Mouse (Mus musculus) cortical plate, adult 2 months (tissue): ENCODE measurements around the gene Slc7a14.
A peak's percentile ranks its signal among the peaks of the same experiment; 100 is the strongest.

Experiments used
- CTCF ChIP-seq: fragments of 200-500 bp; IDR thresholded peaks from 2 replicates; pipeline ENCODE4 v1.5.1; 2011; ENCODE audit warnings: mild to moderate bottlenecking, control low read depth, low read length; ENCODE audit not compliant: insufficient read depth; ENCODE audit errors: extremely low read depth
- POLR2A ChIP-seq: fragments of 200-500 bp; IDR thresholded peaks from 2 replicates; pipeline ENCODE4 v1.6.1; 2011; ENCODE audit warnings: mild to moderate bottlenecking, low read length, control low read depth; ENCODE audit not compliant: insufficient read depth; ENCODE audit errors: extremely low read depth

DNA sequence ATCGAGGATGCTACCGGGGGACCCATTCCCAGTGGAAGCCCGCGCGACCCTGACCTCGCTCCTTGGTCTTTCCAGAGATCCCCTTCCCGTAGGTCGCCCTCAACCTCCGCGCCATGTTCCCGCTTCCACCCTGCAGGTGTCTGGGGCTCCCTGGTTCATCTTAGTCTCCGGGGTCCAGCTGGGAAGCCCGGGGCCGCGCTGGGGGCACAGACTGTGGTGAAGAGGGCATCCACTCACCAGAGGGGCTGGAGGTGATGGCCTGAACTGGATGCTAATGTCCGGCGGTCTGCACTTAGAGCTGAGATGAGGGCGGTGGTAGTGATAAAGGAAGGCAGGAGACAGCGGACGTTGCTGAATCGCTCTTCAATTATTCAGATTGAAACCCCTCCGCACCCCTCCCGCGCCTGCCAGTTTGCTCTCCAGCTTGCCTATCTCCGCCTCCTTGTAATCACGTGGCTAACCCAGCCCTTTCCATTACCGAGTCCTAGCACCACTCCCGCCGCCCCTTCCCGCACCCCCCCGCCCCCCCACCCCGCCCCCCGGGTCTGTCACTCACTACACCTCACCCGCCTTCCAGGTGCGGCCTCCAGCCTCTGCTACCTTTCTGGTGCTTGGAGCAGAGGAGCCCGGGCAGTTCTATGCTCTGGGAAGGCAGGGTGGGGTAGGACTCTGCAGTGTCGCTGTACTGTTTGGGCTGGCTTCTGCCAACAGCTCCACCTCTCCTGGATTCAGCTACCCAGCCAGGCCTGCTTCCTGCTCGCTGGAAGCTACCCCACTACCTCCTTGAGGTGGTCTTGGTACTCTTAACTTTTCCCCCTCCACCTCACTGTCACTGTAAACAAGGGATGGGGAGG lies at the start of gene Slc7a14:
- TF ChIP-seq CTCF (no peak), POLR2A (peak; percentile 77)
